Mouse (Mus musculus): ENCODE data around the gene Tmprss12.

GRCm38 (mm10) chr15:100276403-100276802 is 4.2 kb upstream of the Tmprss12 start:
- TF ChIP-seq CTCF (IDR thresholded peaks at IDR 0.05; ENCODE audit: low read depth, low read length) (no peak), POLR2A (IDR thresholded peaks at IDR 0.05; ENCODE audit: borderline replicate concordance, low read depth, low read length) (no peak)

Measured in bone marrow macrophage, adult 2 months (primary cell).